Mouse (Mus musculus) frontal cortex, postnatal 10 days (tissue): ENCODE measurements around the gene Swsap1.

Experiments
- DNase-seq, 2 experiments: peaks; one replicate each; pipeline ENCODE4 v3.0.0; 2022; ENCODE audit warnings: low spot score in 2 of 2, mixed read lengths in 1 of 2

Swsap1 gene

GRCm38 (mm10) chr9:21962416-21963059 lies 7.0 kb downstream of the Swsap1 start:
- DNase-seq: peak in 1 of 2 experiments; percentile 74

- DNase-seq: no peak
Measured at GRCm38 (mm10) chr9:21963417-21963816, 7.9 kb downstream of the Swsap1 start, which contains the start of gene Epor. Gene Epor, minus strand, starts transcription at chr9:21963506.

- DNase-seq: no peak
Measured at GRCm38 (mm10) chr9:21968883-21969282, 13.3 kb downstream of the Swsap1 start.

GRCm38 (mm10) chr9:21969304-21969703 lies 13.7 kb downstream of the Swsap1 start:
- DNase-seq: no peak

- DNase-seq: no peak
Measured at GRCm38 (mm10) chr9:21976626-21977175, 21.1 kb downstream of the Swsap1 start.

GRCm38 (mm10) chr9:21977331-21977730 lies 21.8 kb downstream of the Swsap1 start:
- no peak for DNase-seq

GRCm38 (mm10) chr9:21977972-21978371 lies 22.4 kb downstream of the Swsap1 start:
- no peak for DNase-seq

- no peak for DNase-seq
Measured at GRCm38 (mm10) chr9:21978398-21979128, 23.0 kb downstream of the Swsap1 start.

- no peak for DNase-seq
Measured at GRCm38 (mm10) chr9:21983911-21984310, 28.4 kb downstream of the Swsap1 start.

- DNase-seq: no peak
Measured at GRCm38 (mm10) chr9:21987592-21988342, 32.2 kb downstream of the Swsap1 start.

GRCm38 (mm10) chr9:21988421-21989101 lies 33.0 kb downstream of the Swsap1 start:
- DNase-seq: no peak

GRCm38 (mm10) chr9:21989230-21990110 lies 33.9 kb downstream of the Swsap1 start, which contains the start of gene Rgl3:
Gene Rgl3, minus strand, starts transcription at chr9:21989446.
- no peak for DNase-seq

- DNase-seq: no peak
Measured at GRCm38 (mm10) chr9:21992227-21992626, 36.7 kb downstream of the Swsap1 start.

- no peak for DNase-seq
Measured at GRCm38 (mm10) chr9:21996178-21996867, 40.8 kb downstream of the Swsap1 start.

- DNase-seq: no peak
Measured at GRCm38 (mm10) chr9:22000296-22000695, 44.7 kb downstream of the Swsap1 start.

GRCm38 (mm10) chr9:22001633-22002032 lies 46.1 kb downstream of the Swsap1 start:
- DNase-seq: no peak

- DNase-seq: peak; percentile 99 to 100
Measured at GRCm38 (mm10) chr9:22002194-22003162, 46.9 kb downstream of the Swsap1 start, which contains the start of the genes Ccdc151 and Prkcsh. Gene Ccdc151, minus strand, starts transcription at chr9:22002634. Gene Prkcsh, plus strand, starts transcription at chr9:22002806.

- DNase-seq: peak in 1 of 2 experiments; percentile 58
Measured at GRCm38 (mm10) chr9:22003163-22003554, 47.6 kb downstream of the Swsap1 start.
